Mouse (Mus musculus) common myeloid progenitor, adult 5-6 weeks (primary cell): ENCODE data around the gene Pld5. TPM values are rescaled to one million over a fixed set of nuclear protein-coding genes. Genes with fewer than 3 reads are reported as not detected.
A peak's percentile ranks its signal among the peaks of the same experiment; 100 is the strongest.

ENCODE experiments used
- ATAC-seq: replicated peaks from 2 replicates; pipeline ENCODE4 v1.8.0; 2016; ENCODE audit warnings: low read depth, mild to moderate bottlenecking, moderate TSS enrichment, inconsistent platforms; ENCODE audit not compliant: poor library complexity, severe bottlenecking
- total RNA-seq: library from RNA; stranded (forward); fragments of 200-1000, 187-1606 nt; gene quantifications from 2 replicates; pipeline ENCODE4 v1.2.3, GENCODE M21; 2017

The Pld5 gene
- not detected in 2 replicates for total RNA-seq

- peak; percentile 50 for ATAC-seq
Observed at GRCm38 (mm10) chr1:176274667-176275610, at the start of gene Pld5. Pld5 (minus strand) TSS chr1:176275312.

- ATAC-seq: no peak
Observed at GRCm38 (mm10) chr1:176315063-176315462, 40.0 kb upstream of the Pld5 start.

GRCm38 (mm10) chr1:176310174-176310573, 35.1 kb upstream of the Pld5 start:
- no peak for ATAC-seq

GRCm38 (mm10) chr1:176289396-176289795, 14.3 kb upstream of the Pld5 start:
- ATAC-seq: no peak

- ATAC-seq: no peak
Observed at GRCm38 (mm10) chr1:176275611-176275980, 484 bp upstream of the Pld5 start.

GRCm38 (mm10) chr1:176248717-176249030, 26.4 kb downstream of the Pld5 start:
- ATAC-seq: no peak

- ATAC-seq: no peak
Observed at GRCm38 (mm10) chr1:176247885-176248716, 27.0 kb downstream of the Pld5 start.

GRCm38 (mm10) chr1:176239199-176239598, 35.9 kb downstream of the Pld5 start:
- ATAC-seq: no peak

- peak; percentile 45; the same call in 1 of the 2 replicates for ATAC-seq
Observed at GRCm38 (mm10) chr1:176223794-176224193, 51.3 kb downstream of the Pld5 start.

- ATAC-seq: peak; percentile 94
Observed at GRCm38 (mm10) chr1:176223196-176223595, 51.9 kb downstream of the Pld5 start.

- ATAC-seq: no peak
Observed at GRCm38 (mm10) chr1:176218217-176218616, 56.9 kb downstream of the Pld5 start.

GRCm38 (mm10) chr1:176213645-176214221, 61.4 kb downstream of the Pld5 start:
- no peak for ATAC-seq

- no peak for ATAC-seq
Observed at GRCm38 (mm10) chr1:176212922-176213644, 62.0 kb downstream of the Pld5 start.

- no peak for ATAC-seq
Observed at GRCm38 (mm10) chr1:176210803-176211202, 64.3 kb downstream of the Pld5 start.

GRCm38 (mm10) chr1:176208014-176208413, 67.1 kb downstream of the Pld5 start:
- ATAC-seq: no peak

GRCm38 (mm10) chr1:176202360-176202759, 72.8 kb downstream of the Pld5 start:
- no peak for ATAC-seq

- ATAC-seq: no peak
Observed at GRCm38 (mm10) chr1:176197036-176197766, 77.9 kb downstream of the Pld5 start.

GRCm38 (mm10) chr1:176196341-176196740, 78.8 kb downstream of the Pld5 start:
- no peak for ATAC-seq

- ATAC-seq: no peak
Observed at GRCm38 (mm10) chr1:176194727-176195126, 80.4 kb downstream of the Pld5 start.
